Mouse (Mus musculus): ENCODE measurements around the gene Klhl5. TPM values are rescaled to one million over a fixed set of nuclear protein-coding genes. Genes with fewer than 3 reads are reported as not detected.

The Klhl5 gene
- polyA plus RNA-seq, 1 experiment from 2014 or later: 31.8 TPM

DNA sequence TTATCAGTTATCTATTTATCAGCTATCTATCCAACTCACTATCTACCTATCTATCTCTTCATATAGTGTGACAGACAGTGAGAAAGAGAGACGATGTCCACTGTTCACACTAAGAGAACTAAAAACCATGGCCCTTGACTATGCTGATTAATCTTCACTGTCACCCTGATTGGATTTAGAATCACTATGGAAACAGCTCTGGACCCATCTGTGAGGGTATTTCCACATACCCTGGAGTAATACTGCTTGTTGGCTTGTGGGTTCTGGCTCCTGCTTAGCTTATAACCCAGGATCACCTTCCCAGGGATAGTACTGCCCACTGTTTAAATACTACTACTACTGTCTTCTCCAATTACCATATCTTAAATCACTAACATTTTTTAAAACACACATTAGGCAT is 74.9 kb downstream of the Klhl5 start:
- no peak overlapping the region for H3K4me3 ChIP-seq (ENCODE audit: low read depth, low read length)
- no peak for ATAC-seq (ENCODE audit: insufficient read depth)
- 78% methylated on average over 1 of the region's 1 CpGs for WGBS
- 0 out of 2 replicates have a peak, but pooled peaks cover 3% of the 10 kb centered on the region for H3K4me1 ChIP-seq (ENCODE audit: insufficient read depth)
- no peaks in the 10 kb centered on the region for H3K9me3 ChIP-seq (ENCODE audit: low read depth, low read length)
- no peak overlapping the region for H3K9ac ChIP-seq
- H3K27me3 ChIP-seq (ENCODE audit: insufficient read depth, low read length): no peaks in the 10 kb centered on the region
- H3K27ac ChIP-seq (ENCODE audit: low read depth): no peak overlapping the region
- TF ChIP-seq CTCF (IDR thresholded peaks at IDR 0.05; ENCODE audit: low read depth): no peak
- no peak for DNase-seq
- H3K4me2 ChIP-seq: no peak overlapping the region
- no peaks in the 10 kb centered on the region for H3K36me3 ChIP-seq (ENCODE audit: insufficient read depth)

GRCm38 (mm10) chr5:65191601-65192000 is 84.3 kb downstream of the Klhl5 start:
- H3K4me3 ChIP-seq (ENCODE audit: low read depth, low read length): no peak overlapping the region
- no peaks in the 10 kb centered on the region for H3K4me1 ChIP-seq (ENCODE audit: insufficient read depth)
- H3K9me3 ChIP-seq (ENCODE audit: low read depth, low read length): peaks cover 5% of the 10 kb centered on the region; the same call in 1 of the 2 replicates
- H3K27ac ChIP-seq (ENCODE audit: low read depth): no peak overlapping the region
- TF ChIP-seq CTCF (IDR thresholded peaks at IDR 0.05; ENCODE audit: low read depth): no peak
- DNase-seq (no peak), ATAC-seq (ENCODE audit: insufficient read depth) (no peak)
- no peak overlapping the region for H3K9ac ChIP-seq
- 86% methylated on average over 5 of the region's 5 CpGs for WGBS
- no peaks in the 10 kb centered on the region for H3K36me3 ChIP-seq (ENCODE audit: insufficient read depth)
- H3K4me2 ChIP-seq: no peak overlapping the region
- no peaks in the 10 kb centered on the region for H3K27me3 ChIP-seq (ENCODE audit: insufficient read depth, low read length)

DNA sequence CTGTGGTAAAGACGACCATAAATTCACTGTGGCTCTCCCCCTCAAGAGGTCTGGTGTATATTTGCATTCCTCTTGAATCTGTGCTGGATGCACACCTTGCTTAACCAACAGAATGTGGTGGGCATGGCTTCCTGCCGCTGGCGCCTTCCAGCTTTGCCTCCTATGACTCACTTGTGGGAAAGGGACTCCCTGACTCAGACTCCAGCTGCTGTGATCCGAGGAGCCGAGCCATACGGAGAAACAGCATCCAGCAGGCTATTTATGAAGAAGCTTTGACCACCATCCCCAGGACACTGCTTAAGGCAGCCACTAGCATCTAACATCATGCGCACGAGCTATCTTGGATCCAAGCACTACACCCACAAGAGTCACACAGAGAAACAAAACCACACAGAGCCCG is 87.1 kb downstream of the Klhl5 start:
- Histone ChIP-seq H3K9ac (no peak overlapping the region), H3K4me1 (ENCODE audit: insufficient read depth) (no peaks in the 10 kb centered on the region), H3K4me3 (ENCODE audit: low read depth, low read length) (no peak overlapping the region), H3K9me3 (ENCODE audit: low read depth, low read length) (peaks cover 5% of the 10 kb centered on the region; the same call in 1 of the 2 replicates), H3K27ac (ENCODE audit: low read depth) (no peak overlapping the region), H3K27me3 (ENCODE audit: insufficient read depth, low read length) (no peaks in the 10 kb centered on the region), H3K36me3 (ENCODE audit: insufficient read depth) (no peaks in the 10 kb centered on the region), H3K4me2 (no peak overlapping the region)
- 80% methylated on average over 9 of the region's 9 CpGs for WGBS
- DNase-seq (no peak), ATAC-seq (ENCODE audit: insufficient read depth) (no peak)
- TF ChIP-seq CTCF (IDR thresholded peaks at IDR 0.05; ENCODE audit: low read depth): no peak

GRCm38 (mm10) chr5:65199346-65200128 is 92.2 kb downstream of the Klhl5 start, which contains the start of gene Wdr19:
TSS of gene Wdr19 (plus strand) at chr5:65199696.
- Histone ChIP-seq H3K4me3 (ENCODE audit: low read depth, low read length) (peak within 1 kb of the TSS; percentile 58), H3K4me2 (peak within 1 kb of the TSS; percentile 79), H3K4me1 (ENCODE audit: insufficient read depth) (no peaks in the 10 kb centered on the region), H3K36me3 (ENCODE audit: insufficient read depth) (no peaks in the 10 kb centered on the region), H3K9ac (peak within 1 kb of the TSS; percentile 58), H3K9me3 (ENCODE audit: low read depth, low read length) (no peaks in the 10 kb centered on the region), H3K27ac (ENCODE audit: low read depth) (peak within 1 kb of the TSS; percentile 52), H3K27me3 (ENCODE audit: insufficient read depth, low read length) (no peaks in the 10 kb centered on the region)
- peak; percentile 99 for DNase-seq
- ATAC-seq (ENCODE audit: insufficient read depth): peak; percentile 100
- under 1% methylated on average over 37 of the region's 37 CpGs for WGBS
- TF ChIP-seq CTCF (IDR thresholded peaks at IDR 0.05; ENCODE audit: low read depth): no peak

DNA sequence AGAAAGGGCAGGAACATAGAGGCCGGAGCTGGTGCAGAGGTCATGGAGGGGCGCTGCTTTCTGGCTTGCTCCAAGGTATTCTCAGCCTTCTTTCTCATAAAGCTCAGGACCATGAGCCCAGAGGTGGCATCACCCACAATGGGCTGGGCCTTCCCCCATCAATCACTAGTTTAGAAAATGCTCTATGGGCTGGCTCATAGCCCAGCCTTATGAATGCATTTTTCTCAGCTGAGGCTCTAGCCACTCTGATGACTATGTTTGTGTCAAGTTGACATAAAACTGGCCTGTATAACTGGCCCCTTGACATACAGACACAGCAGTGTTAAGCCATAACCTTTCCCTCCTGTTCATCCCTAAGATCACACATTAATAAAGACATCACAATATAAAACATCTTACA is 97.4 kb downstream of the Klhl5 start:
- DNase-seq: peak; percentile 8

DNA sequence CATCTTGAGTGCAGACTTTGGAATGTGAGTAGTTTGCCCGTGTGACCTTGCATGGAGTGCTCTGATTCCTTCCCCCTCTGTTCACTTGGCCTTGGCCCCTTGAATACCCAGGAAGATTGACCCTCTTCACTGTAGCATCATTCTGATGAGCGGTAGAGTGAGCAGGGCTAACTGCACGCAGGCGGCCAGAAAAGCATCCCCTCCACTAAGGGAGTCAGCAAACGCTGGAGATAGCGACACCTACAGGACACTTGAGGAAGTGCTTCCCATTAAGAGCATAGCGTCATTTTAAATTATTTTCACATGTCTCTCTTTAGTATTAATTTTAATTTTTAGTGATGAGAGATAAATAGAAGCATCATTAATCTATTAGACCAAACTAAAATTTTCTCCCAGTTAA is 106.0 kb downstream of the Klhl5 start:
- Histone ChIP-seq H3K27ac (ENCODE audit: low read depth) (no peak overlapping the region), H3K4me2 (no peak overlapping the region), H3K4me1 (ENCODE audit: insufficient read depth) (no peaks in the 10 kb centered on the region), H3K9me3 (ENCODE audit: low read depth, low read length) (no peaks in the 10 kb centered on the region), H3K36me3 (ENCODE audit: insufficient read depth) (no peaks in the 10 kb centered on the region), H3K4me3 (ENCODE audit: low read depth, low read length) (no peak overlapping the region), H3K27me3 (ENCODE audit: insufficient read depth, low read length) (no peaks in the 10 kb centered on the region), H3K9ac (no peak overlapping the region)
- ATAC-seq (ENCODE audit: insufficient read depth): no peak
- TF ChIP-seq CTCF (IDR thresholded peaks at IDR 0.05; ENCODE audit: low read depth): peak; percentile 90
- 21% methylated on average over 7 of the region's 7 CpGs for WGBS
- DNase-seq: peak; percentile 80

More for the DNA sequence above, 97.4 kb downstream of the Klhl5 start:
- WGBS: 85% methylated on average over 2 of the region's 2 CpGs
- Histone ChIP-seq H3K4me2 (no peak overlapping the region), H3K4me3 (ENCODE audit: low read depth, low read length) (no peak overlapping the region), H3K27ac (ENCODE audit: low read depth) (no peak overlapping the region), H3K9me3 (ENCODE audit: low read depth, low read length) (no peaks in the 10 kb centered on the region), H3K9ac (no peak overlapping the region), H3K36me3 (ENCODE audit: insufficient read depth) (no peaks in the 10 kb centered on the region), H3K27me3 (ENCODE audit: insufficient read depth, low read length) (no peaks in the 10 kb centered on the region), H3K4me1 (ENCODE audit: insufficient read depth) (no peaks in the 10 kb centered on the region)
- no peak for ATAC-seq (ENCODE audit: insufficient read depth)
- no peak for TF ChIP-seq CTCF (IDR thresholded peaks at IDR 0.05; ENCODE audit: low read depth)

Other genes starting within 250 kb of the Klhl5 start
- gene Tlr1, start 174.0 kb upstream of the Klhl5 start, polyA plus RNA-seq (2014; fragmentation: Nextera tagmentation; extraction: Ambion mirVana): 0.51 and 0.70 TPM in 2 replicates
- 0.66 and 1.1 TPM in 2 replicates for gene Tlr6, start 147.4 kb upstream of the Klhl5 start, polyA plus RNA-seq (2014; fragmentation: Nextera tagmentation; extraction: Ambion mirVana)
- gene Fam114a1, start 137.5 kb upstream of the Klhl5 start, polyA plus RNA-seq (2014; fragmentation: Nextera tagmentation; extraction: Ambion mirVana): 47.3 and 47.4 TPM in 2 replicates
- gene Tmem156, start 15.4 kb upstream of the Klhl5 start, polyA plus RNA-seq (2014; fragmentation: Nextera tagmentation; extraction: Ambion mirVana): 0.47 and 0.53 TPM in 2 replicates
- gene Wdr19, start 92.2 kb downstream of the Klhl5 start, polyA plus RNA-seq (2014; fragmentation: Nextera tagmentation; extraction: Ambion mirVana): 10.8 and 12.9 TPM in 2 replicates
- 99.9 and 101 TPM in 2 replicates for gene Rfc1, start 228.1 kb downstream of the Klhl5 start, polyA plus RNA-seq (2014; fragmentation: Nextera tagmentation; extraction: Ambion mirVana)
- gene Klb, start 240.8 kb downstream of the Klhl5 start, polyA plus RNA-seq (2014; fragmentation: Nextera tagmentation; extraction: Ambion mirVana): not detected in 2 replicates